Mouse (Mus musculus): ENCODE data around the gene Mettl7a2.
"Not testable (repeated sequence)": the region's sequence is repeated elsewhere in the genome, so short reads cannot be mapped to it uniquely, and the experiment has no call there.

Mettl7a2 gene

DNA sequence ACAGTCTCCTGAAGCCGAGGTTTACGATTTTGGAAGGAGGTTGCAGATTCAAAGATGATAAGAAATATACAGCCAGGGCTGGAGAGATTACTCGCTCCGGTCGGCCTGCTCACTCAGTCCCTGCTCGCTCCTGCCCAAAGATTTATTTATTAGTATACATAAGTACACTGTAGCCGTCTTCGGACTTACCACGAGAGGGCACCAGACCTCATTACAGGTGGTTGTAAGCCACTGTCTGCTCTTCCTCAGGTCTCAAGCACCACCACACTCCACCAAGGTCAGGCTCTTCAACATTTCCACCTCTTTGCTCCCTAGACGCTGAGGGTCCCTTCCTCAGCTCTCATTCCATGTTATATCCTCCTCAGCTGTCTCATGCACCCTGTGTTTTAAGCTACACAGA lies 15.2 kb upstream of the Mettl7a2 start:
- not testable (repeated sequence) for DNase-seq (ENCODE audit: low read depth, low spot score)

DNA sequence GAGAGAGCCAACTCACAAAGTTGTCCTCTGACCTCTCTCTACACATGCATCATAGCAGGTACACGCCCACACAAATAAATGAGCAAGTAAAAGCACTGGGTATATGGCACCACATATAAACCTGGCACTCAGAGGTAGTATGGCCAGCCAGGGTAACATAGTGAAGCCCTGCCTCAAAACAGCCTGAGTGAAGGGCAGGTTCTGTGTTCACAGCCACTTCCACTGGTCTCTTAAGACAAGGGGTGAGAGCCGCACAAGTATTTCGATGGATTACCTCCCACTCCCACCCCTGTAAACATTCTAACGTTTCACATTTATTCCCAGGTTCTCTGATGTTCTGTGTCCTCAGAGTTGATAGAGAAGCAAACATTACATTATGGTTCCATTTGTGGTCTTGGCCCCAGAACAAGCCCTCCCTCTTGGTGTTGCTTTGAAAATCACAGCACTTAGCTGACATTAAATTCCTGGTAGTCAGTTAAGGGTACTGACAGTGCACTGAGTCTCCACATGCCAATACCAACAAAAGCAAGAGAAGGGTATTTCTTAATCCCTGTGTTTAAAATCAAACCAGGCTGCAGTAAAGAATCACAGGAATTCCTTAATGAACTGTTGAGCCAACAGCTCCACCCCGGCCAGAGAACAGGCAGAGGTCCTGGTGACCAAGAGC lies 11.6 kb upstream of the Mettl7a2 start:
- not testable (repeated sequence) for DNase-seq (ENCODE audit: low read depth, low spot score)

DNA sequence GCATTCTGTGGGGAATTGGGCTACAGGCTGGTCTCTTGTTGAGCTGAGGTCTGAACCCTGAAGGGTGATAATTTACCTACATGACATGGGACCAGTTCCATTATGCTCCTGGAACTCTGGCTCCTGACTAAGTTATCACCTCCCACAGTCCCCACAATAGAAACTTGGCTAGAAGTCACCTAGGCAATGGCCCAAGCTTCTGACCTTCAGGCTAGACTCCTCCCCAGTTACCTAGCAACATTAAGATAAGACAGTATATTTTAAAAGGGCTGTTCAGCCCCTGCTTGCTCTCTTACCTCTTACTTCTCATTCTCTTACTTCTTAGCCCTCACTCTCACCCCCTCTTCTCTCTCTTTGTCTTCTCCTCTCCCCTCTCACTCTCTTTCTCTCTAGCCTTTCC lies 7.5 kb upstream of the Mettl7a2 start:
- no peak for DNase-seq (ENCODE audit: low read depth, low spot score)

DNA sequence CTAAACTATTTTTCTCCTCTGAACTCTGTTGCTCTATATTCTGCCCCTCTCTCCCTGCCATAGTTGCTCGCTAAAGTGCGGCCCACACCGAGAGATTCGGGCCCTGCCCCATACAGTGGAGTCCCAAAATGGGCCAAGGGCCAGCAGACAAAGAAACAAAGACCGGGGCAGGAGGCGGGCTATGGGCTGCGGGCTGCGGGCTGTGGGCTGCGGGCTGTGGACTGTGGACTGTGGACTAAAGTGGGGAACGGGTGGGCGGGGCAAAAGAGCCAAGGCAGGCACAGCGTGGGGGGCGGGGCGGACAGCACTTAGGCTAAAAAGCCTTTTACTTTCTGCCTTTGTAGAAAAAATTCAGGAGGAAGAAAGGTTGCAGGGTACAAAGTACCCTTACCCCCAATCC lies 6.2 kb upstream of the Mettl7a2 start:
- DNase-seq (ENCODE audit: low read depth, low spot score): no peak

DNA sequence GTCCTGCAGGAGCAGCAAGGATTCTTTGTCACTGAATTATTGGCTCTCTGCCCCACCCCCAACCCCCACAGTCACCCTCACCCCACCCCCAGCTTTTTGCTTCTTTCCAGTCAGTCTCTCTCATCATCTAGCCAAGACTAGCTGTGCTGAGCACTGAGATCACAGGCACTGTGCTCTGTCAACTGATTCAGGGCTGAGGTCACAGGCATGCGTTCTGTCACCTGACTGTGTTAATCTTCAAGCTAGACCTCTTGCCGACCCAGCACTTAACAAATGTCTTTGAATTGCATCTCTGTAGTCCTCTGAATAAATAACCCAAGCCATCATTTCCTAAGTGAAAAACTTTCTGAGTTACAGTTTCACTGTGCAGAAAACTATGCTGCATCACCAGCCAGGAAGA lies 3.5 kb upstream of the Mettl7a2 start:
- DNase-seq (ENCODE audit: low read depth, low spot score): no peak

DNA sequence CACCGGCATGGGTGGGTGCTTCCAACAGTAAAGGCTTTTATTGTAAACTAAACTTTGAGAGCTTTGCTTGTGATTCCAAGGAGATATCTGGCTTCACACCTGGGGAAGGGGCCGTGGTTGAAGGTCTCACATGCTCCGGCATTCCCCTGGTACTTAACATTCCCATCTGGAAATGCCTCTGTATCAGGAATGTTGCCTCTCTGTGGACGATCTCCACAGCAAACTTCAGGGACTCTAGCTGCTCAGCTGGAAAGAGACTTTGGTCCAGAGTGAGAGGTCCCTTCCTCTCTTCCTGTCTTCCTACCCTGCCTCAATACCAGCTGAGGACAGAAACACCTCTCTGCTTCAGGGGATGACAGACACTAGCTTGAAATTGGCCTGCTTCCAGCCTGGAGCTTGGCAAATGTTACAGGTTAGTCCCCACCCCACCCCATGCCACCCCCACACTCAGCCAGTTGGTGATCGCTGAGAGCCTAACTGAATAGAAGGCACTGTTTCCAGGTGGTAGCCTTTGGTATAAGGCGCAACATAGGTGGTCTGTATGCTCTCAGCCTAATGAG lies 1.4 kb upstream of the Mettl7a2 start:
- no peak for DNase-seq (ENCODE audit: low read depth, low spot score)

DNA sequence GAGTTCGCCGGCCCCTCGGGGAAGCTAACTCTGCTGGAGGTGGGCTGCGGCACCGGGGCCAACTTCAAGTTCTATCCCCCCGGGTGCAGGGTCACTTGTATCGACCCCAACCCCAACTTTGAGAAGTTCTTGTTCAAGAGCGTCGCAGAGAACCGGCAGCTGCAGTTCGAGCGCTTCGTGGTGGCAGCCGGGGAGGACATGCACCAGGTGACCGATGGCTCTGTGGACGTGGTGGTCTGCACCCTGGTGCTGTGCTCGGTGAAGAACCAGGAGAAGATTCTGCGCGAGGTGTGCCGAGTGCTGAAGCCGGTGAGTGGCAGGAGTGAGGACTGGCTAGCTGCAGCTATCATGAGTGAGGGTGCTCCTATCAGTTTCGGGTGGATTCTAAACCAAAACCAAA lies 399 bp downstream of the Mettl7a2 start:
- DNase-seq (ENCODE audit: low read depth, low spot score): not testable (repeated sequence)

DNA sequence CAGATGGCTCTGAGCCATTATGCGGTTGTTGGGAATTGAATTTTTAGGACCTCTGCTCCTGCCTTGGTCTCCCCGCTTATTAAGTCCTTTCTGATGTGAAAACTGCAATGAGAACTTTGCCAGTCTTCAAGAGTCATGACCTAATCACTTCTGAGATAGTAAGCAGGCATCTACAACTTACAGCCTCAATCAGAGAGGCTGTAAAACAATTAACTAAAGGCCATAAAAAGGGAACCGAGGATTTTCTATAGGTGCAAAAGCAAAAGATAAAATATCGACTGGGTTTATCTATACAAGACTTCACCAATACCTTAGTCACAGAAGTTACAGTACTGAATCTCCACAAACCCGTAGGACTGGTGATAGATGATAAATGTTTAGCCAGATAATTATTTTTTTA lies 2.9 kb downstream of the Mettl7a2 start:
- DNase-seq (ENCODE audit: low read depth, low spot score): no peak

DNA sequence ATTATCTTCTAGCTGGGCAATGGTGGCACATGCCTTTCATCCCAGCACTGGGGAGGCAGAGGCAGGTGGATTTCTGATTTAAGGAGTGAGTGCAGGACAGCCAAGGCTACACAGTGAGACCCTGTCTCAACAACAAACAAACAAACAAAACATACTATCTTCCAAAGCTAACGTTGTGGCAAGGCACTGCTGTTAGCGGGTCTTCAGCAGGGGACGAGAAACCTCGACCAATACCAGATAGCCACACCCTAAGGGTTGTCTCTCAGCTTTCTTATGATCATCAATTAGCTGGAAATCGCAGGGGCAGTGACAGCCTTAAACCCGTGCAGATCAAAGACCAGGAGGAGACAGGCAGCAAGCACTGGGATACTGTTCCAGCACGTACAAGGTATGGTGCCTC lies 11.2 kb downstream of the Mettl7a2 start, which contains the start of gene Higd1c:
Gene Higd1c (plus strand): TSS at position 301 of the 400 bp plus-strand sequence.
- DNase-seq (ENCODE audit: low read depth, low spot score): no peak

DNA sequence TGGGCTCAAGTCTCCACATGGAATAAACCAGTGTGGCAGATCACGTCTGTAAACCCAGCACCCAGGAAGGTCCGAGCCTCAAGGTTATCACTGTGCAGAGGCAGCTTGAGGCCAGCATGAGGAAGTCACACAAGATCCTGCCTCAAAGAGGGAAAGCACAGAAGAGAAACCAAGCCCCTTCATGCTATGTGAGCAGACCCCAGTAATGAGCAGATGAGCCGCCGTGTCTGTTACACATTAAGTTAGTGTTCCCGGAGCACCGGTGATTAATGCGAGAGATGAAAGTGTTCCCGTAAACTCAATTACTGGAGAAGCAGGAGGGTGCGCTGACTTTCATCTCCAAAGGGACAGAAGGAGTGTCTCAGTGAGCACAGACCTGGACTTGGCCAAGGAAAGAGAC lies 13.0 kb downstream of the Mettl7a2 start:
- DNase-seq (ENCODE audit: low read depth, low spot score): not testable (repeated sequence)

DNA sequence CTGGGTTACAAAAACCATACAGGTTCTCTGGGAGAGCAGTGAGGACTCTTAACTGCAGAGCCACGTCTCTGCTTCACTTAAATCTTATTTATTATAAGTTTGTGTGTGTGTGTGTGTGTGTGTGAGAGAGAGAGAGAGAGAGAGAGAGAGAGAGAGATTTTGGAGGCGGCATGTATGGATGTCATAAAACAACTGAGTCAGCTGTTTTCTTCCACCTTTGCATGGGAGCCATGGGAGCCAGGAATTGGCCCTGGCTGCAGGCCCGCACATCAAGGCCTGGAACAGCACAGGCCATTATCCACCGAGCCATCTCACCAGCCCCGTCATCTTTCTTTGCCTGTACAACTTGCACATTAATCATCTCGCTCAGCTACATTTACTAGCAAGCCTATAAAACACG lies 14.1 kb downstream of the Mettl7a2 start:
- DNase-seq (ENCODE audit: low read depth, low spot score): no peak

DNA sequence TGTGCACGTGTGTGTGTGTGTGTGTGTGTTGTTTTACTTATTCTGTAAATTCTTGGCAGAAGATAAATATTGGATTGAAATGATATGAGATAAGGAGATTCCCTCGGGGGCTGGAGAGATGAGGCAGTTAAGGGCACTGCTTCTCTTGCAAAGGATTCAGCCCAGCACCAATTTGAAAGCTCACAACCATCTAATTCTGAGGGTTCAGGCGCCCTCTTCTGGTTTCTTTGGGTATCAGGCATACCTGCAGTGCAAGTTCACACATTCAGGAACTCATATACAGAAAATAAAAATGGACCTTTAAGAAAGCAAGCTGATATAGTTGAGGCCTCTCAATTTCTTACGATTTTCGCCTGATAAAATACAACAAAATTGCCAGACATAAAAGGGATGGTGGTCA lies 22.1 kb downstream of the Mettl7a2 start:
- DNase-seq (ENCODE audit: low read depth, low spot score): peak; percentile 40

DNA sequence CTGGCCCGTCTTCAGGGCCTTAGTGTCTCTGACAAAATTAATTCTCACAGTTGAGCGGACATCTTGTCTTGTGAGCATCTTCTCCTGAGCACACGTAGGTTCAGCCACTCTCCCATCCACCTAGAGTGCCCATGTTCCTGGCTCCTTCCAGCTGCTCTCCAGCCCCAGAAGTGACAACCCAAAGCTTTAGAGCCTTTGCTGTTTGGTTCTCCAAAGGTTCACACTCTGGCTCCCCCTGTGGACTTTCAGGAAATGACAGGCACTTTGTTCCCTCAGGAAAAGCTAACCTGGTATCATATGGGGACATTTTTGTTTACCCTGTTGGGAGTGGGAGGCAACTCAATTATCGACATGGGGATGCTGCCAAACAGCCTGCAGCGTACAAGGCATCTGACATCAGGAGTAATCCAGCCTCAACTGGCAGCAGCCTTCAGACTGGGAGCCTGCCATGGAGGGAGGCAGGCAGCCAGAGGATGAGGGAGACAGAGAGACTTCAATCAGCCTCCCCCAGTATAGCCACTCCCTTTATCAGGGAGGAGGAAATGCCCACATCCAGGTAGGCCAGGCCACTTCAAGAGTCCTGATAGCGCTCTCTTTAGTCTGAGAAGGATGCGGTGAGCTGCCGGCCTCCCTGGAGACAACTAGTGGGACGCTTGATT lies 25.0 kb downstream of the Mettl7a2 start:
- DNase-seq (ENCODE audit: low read depth, low spot score): not testable (repeated sequence)

DNA sequence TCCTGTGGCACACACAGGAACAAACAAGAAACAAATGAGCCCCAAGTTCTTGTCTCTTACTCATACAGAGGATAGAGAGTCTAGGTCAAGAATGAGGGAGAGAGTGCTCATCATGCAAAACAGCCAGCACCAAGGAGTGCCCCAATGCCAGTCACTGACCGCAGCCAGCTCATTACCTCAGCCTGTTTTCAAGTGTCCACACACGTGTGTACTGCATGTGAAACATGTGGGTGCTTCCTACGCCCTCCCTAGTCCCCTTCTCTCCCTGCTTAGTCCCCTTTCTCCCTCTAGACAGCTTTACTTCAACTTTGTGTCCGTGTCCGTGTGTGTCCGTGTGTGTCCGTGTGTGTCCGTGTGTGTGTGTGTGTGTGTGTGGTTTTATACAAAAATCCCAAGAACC lies 26.7 kb downstream of the Mettl7a2 start:
- no peak for DNase-seq (ENCODE audit: low read depth, low spot score)

DNA sequence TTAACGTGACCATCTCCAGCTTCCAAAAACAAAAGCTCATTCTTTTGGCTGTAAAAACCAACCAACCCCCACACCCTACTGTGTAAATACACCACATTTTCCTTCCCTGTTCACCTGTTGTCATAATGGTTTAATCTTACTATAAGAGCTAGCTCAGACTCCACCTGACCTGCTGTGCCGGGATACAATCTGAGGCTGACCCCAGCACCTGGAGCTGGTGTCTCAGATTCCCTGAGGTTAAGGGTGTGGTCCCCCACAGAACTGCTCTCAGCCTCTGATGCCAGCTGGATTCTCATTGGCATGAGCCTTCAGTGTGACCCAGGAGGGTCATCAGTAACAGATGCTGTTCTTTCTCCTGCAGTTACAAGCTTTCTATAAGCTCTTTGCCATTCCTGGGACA lies 27.1 kb downstream of the Mettl7a2 start:
- no peak for DNase-seq (ENCODE audit: low read depth, low spot score)

DNA sequence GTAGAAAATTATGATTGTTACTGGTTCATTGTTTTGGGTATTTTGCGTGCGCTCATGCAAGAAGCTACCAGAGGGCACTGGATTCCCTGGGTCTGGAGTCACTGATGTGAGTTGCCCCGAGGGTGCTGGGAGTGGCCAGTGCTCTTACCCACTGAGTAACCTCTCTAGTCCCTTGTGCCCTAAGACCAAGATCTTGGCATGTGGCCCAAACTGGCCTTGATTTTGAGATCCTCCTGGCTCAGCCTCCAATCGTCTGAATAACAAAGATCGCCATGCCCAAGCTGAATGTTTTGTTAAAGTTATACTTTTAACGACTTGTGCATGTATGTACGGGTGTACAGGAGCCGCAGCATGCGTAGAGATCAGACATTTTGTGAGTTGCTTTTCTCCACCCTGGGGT lies 32.7 kb downstream of the Mettl7a2 start:
- DNase-seq (ENCODE audit: low read depth, low spot score): no peak

DNA sequence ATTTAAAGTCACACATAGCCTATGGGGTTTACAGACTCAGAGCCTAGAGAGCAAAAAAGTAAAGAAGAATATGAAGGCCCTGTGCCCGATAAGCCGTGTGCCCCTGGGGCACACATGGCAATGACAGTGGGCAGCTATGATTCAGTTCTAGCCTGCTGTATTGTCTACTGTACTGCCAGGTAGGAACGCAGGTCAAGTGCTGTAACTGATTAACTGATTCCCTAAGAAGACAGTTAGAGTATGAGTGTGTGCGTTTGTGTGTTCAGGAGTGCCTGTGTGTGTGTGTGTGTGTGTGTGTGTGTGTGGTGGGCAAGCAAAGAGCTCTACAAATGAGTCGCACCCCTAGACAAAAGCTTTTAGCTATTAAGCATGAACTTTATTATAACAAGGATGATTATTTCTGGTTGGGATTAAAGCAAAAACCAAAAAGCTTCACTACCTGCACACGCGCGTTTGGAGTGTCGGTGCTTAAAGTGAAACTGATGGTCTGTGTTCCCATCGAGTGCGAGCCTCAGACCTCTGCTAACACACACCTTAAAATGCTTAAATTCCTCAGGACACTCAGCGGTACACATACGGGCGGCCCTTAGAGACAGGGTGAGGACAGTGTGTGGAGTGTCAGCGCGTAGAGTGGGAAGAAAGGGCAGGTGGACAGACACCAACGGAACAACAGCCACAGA lies 34.7 kb downstream of the Mettl7a2 start:
- no peak for DNase-seq (ENCODE audit: low read depth, low spot score)

DNA sequence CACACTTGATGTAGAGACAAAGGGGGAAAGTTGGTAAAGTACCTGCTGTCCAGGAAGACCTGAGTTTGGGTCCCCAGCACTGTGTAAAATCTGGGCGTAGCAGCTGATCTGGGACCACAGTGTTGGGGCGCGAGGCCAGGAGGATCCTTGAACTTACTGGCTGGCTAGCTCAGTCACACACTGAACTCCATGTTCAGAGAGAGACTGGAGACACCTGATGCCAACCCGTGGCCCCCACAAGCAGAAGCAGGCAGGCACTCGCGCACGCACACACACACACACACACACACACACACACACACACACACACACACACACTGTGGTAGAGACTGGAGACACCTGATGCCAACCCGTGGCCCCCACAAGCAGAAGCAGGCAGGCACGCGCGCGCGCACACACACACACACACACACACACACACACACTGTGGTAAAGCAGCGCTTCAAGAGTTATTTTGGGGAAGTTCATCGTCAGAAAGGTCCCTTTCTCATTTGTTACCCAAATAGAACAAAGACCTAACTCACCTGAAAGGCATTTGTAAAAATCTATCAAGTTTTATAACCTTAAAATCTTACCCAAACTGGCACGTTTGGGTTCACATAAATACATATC lies 35.3 kb downstream of the Mettl7a2 start:
- DNase-seq (ENCODE audit: low read depth, low spot score): no peak

DNA sequence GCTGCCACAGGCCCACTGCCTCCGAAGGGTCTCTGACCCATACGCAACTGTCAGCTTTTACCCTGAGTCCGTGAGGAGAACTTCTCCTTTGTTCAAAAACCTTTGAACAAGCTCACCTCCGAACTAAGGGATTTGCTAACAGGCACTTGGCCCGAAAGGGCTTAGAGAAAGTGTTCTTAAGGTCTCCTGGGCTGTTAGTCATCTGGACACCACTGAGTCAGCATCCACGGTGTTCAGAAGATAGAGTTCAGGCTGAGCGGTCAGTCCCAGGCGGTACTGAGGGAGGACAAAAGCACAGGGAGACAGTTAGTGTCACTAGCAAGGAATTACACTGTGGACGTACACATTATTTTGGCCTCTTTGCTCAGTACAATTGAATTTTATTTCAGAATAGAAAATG lies 35.9 kb downstream of the Mettl7a2 start:
- no peak for DNase-seq (ENCODE audit: low read depth, low spot score)

DNA sequence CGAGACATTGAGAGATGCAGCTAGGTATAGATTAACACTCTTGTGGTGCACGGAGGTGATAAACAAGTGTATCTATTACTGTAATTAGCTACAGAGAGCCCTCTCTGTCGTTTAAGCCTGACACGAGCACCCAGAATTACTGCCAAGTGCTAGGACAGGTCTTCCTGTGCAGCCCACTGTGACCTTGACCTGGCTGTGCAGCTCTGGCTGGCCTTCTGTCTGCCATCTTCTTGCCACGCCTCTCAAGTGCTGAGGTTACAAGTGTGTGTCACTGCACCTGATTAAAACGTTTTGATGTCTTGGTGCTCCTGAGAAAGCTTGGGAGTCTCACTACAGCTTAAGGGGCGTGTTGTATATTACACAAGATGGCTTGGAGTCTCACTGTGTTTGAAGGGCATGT lies 38.1 kb downstream of the Mettl7a2 start:
- DNase-seq (ENCODE audit: low read depth, low spot score): no peak

DNA sequence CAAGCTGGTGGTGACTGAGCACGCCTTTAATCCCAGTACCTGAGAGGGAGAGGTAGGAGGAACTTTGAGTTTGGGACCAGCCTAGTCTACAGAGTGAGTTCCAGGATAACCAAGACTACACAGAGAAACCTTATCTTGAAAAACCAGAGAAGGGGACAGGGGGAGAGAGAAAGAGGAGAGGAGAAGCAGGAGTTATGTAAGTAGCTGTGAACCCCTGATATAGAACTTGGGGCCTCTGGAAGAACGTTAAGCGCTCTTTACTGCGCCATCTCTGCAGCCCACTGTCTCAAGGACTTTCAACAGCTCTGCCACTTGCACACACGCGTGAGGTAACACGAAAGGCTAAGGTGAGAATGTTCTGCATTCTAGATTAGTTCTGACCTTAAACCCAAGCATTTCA lies 38.6 kb downstream of the Mettl7a2 start:
- DNase-seq (ENCODE audit: low read depth, low spot score): no peak

DNA sequence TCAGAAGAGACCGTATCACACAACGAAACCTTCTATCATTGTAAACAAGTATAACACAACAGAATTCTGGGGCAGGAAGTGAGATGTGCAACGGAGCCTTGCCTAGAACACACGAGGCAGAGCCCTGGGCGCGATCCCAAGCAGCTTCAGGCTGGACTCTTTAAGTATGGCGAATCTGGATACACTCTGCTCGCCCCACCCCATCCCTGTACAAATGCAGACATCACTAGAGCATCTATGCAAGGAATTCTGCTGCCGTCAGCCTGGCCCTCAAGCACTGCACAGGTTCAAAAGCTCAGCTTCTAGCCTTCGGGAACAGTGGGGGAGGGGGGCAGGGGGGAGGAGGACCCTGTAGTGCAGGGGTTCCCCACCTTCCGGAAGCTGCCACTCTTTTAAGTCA lies 40.0 kb downstream of the Mettl7a2 start:
- DNase-seq (ENCODE audit: low read depth, low spot score): no peak

Data from brain, embryonic 18.5 days (tissue).